Comparison of ENCODE assay signal across 18 mouse cellular contexts in genomic region chr17:12268091-12268490, GRCm38 (mm10). TPM values are rescaled to one million over a fixed set of nuclear protein-coding genes. Genes with fewer than 3 reads are reported as not detected.
DNase-seq lines count a peak whose midpoint lies in the region; TF ChIP-seq lines count a peak whose summit lies in the region.
"Had no signal": no experiment of that assay in that cellular context is flagged by ENCODE, and none has a peak within 500 bp of the region (broad histone marks: within the 10 kb centered on the region; RNA-seq: fewer than 3 reads in every experiment).

No protein-coding gene starts in this region.

- no peak for TF ChIP-seq POLR2A in brain, embryonic 14.5 days (IDR thresholded peaks at IDR 0.05; ENCODE audit: borderline replicate concordance, extremely low read depth, insufficient read depth, insufficient read length, poor library complexity, severe bottlenecking)

- intact Hi-C loops in heart, postnatal 10 days (cut with DNase I), result loop anchor here (5.0 kb wide), 1 partner anchor 49 kb away; the partner anchor contains the start of gene Map3k4

- peak overlapping the region; percentile 79; the same call in 1 of the 2 replicates for H3K27ac ChIP-seq in layer of hippocampus, adult 2 months
- H3K27ac ChIP-seq: hindbrain, embryonic 15.5 days had no signal

- H3K4me3 ChIP-seq in layer of hippocampus, adult 2 months, result no peak overlapping the region
- H3K4me3 ChIP-seq: forebrain, embryonic 10.5 days; forebrain, embryonic 13.5 days; hindbrain, embryonic 10.5 days; hindbrain, embryonic 15.5 days had no signal

- peak; percentile 57 for DNase-seq in heart, adult 11 months
- no peak for DNase-seq in heart, postnatal 10 days
- DNase-seq in layer of hippocampus, adult 2 months (ENCODE audit: low spot score in 2 of 2), result no peak
- no peak for DNase-seq in layer of hippocampus, adult 11-12 months (ENCODE audit: low spot score)
- peak; percentile 34 for DNase-seq in brain, adult 2 months (ENCODE audit: low read depth, low spot score)
- peak; percentile 56 for DNase-seq in brain, embryonic 14.5 days (ENCODE audit: low read depth)
- DNase-seq: adrenal gland, adult 8-10 months; adrenal gland, postnatal 25 days; cerebellum, adult 11 months; cerebellum, adult 2 months; cerebellum, adult 9-11 months; gastrocnemius, postnatal 36 days; heart, postnatal 36 days; kidney, adult 18-20 months had no signal

- no peak for TF ChIP-seq CTCF in layer of hippocampus, adult 2 months (conservative IDR thresholded peaks at IDR 0.05)
- no peak for TF ChIP-seq CTCF in brain, embryonic 14.5 days (IDR thresholded peaks at IDR 0.05; ENCODE audit: borderline replicate concordance, extremely low read depth, insufficient read depth, insufficient read length)

RNA-seq across cellular contexts. Expression of gene Map3k4, which starts 50.5 kb away (rescaled TPM):
- total RNA-seq in heart, postnatal 10 days (2021), result 10 to 100 TPM; 35.6 to 39.4 TPM
- total RNA-seq in layer of hippocampus, adult 2 months (2021), result 10 to 100 TPM; 72.4 to 73.8 TPM
- 18.3 and 28.6 TPM in 2 replicates for polyA plus RNA-seq in brain, embryonic 14.5 days (2012; rRNA removed)

Comparison
In these comparisons a context has a peak if more than half of its experiments do, and no peak if none do; other contexts are left out.
1. DNase-seq: peak in heart, adult 11 months (single experiment), brain, adult 2 months (single experiment) and brain, embryonic 14.5 days (single experiment); none in heart, postnatal 10 days (0 of 2), layer of hippocampus, adult 2 months (0 of 2) and layer of hippocampus, adult 11-12 months (single experiment).